Mouse (Mus musculus) cerebellum, adult 9-10 months (tissue): ENCODE measurements at regions not wholly inside any gene's neighbourhood (a gene's known extent, or its start where the extent isn't known, plus 50 kb on each side); places are given as distances from the start of the nearest gene placed in this dataset.
A peak's percentile ranks its signal among the peaks of the same experiment; 100 is the strongest.

Experiments
- DNase-seq: peaks from one replicate; pipeline ENCODE4 v3.0.0; 2022

DNA sequence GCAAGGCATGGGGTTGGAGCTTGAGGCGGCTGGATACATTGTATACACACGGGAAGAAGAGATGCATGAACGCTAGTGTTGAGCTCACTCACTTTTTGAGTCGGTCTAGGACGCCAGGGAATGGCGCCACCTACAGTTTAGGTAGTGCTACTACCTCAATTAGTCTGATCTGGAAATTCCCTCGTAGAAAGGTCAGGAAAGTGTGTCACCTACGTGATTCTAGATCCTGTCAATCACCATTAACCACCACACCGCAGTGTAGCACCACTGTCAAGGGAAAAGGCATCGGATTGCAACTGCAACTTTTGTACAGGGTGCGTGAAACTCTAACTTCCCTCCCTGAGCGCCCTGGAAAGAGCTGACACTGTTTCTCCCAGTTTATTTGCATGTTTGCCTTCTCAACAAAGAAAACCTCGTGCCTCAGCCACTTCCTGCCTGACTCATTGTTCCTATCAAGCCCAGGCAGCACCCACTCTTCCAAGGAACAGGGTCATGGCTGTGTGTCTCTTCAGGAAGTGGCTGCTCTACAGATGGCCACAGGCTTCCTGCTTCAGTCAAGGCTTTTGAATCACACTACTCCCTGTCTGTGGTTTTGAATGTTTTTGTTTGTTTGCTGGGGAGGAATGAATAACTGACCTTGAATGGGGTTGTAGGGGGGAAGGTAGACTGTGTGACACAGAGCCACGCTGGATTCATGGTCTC lies 231.6 kb upstream of the Jmjd1c start:
- no peak for DNase-seq

DNA sequence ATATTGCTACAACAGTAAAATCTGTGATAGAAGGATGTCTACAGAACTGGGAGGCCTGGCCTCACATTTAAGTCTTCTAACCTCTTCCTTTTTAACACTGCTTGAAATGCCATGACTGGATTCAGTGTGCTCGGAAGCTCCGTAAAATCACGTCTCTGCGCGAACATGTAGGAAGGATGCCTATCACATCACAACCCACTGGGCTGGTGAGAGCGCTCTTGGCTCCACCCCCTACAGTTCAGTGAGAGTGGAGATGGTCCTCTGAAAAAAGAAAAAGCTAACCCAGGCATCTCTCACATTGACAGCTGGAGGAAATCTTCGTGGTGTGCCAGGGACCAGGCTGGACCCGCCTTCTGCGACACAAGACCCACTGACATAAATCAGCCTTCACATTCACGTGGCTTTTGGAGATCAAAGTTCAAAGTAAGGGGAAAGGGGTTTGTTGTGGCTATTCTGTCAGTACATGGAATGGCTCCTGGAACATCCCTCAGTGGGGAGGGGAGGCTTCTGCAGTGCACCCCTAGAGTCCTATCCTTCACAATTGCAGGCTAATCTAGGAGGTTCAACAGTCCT lies 230.8 kb upstream of the Jmjd1c start:
- no peak for DNase-seq

DNA sequence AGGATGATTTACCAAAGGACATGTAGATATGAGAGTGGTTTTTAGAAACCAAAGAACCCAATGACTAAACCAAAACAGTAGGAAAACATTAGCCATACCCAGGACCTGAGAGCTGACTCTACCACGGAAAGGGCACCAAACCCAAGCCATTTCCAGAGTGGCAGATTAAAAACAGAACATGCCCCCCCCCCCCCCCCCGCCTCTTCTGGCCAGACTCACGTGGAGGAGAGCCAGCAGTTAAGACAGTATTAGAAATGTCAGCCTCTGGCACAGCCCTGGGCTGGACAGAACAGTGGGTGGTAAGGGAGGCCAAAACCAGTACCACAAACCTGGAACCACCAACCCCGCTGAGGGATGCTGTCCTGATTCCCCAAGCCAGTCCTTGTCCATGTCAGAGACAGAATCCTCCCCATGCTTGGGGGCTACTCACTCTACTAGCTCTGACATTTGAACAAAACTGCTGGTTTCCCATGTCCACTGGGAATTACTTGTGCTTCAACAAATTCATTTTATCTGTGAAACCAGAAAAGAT lies 224.7 kb upstream of the Jmjd1c start:
- no peak for DNase-seq

DNA sequence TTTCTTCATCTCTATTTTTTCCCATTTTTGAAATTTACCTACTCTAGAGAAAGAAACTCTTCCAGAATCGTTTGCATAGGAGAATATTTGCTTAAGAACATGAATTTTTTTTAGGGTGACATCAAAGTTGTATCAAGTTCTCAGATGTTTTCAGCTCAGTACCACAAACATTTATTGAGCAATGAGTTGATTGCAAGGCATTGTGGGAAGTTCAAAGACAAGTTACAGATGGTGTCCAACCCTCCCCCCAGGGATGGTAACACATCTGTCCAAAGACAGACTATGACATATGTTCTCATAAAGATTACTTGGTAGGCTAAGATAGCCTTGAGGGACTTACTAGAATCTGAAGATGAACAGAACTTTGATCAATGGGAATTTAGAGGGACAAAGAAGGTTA lies 224.3 kb upstream of the Jmjd1c start:
- no peak for DNase-seq

DNA sequence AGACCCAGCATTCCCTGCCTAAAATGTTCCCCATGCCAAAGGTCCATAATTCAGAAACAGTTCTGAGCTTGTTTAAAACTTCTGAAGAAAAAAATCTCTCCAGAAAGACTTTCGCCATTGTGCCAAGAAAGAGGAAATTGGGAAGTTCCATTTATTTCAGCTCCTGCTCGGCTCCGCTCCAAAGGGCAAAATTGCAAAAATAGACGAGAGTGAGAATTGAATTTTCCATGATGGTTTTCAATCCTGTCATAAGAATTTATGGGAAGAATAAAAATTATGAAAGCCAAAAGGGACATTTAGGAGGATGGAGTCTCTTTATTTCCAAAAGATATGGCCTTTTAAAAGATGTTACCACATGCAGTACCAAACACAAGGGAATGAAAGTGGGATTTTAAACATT lies 222.5 kb upstream of the Jmjd1c start:
- no peak for DNase-seq

DNA sequence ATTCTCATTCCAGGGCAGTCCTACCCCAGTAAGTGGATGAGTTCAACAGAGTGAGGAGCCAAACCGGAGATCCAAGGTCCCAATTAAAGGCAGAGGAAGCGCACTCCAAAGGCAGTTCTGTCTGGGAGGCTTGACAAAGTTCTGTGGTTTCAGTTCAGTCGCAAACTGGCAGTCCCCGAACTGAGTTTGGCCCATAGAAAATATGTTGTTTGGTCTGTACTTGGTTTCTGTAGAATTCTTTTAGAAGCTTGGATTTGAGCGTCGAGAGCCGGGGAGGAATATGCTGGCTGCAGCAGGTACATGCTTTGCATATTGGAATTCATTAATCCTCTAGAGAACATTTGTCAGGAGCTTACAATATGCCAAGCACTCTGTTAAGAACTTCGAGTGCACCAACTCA lies 216.9 kb upstream of the Jmjd1c start:
- DNase-seq = no peak

DNA sequence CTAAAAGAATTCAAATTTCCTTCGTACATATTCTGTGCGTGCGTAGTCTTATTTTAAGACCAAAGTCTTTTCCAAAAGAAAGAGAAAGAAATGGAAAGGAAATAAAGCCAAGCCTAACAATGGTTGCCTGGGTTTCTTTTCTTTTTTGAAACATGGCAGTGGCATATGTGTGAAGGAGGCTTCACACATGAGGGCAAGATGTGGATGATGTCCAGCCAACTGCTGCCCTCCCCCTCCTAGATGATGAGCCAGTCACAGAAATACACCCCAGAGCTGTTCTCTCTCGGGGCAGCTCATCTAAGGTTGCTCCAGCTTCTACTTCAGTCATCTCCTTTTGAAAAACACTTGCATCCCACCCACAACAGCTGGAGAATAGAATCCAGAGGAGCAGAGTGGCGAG lies 213.1 kb upstream of the Jmjd1c start:
- DNase-seq = no peak

DNA sequence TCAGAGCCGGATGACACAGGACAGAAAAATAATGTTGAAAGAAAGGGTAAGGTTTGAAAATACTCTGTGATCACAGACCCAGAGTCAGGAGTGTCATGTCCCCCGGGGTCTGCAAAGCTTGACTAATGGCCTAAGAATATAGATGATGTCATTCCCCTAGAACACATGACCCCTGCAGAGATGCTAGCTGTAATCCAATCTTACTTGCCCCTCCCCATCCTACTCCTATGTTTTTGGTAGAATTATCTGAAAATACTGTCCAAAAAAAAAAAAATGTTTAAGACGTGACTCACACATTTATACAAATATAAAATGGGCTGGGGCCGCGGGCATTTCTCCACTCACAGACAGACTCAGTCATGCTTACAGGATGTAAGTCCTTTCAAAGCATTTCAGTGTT lies 210.3 kb upstream of the Jmjd1c start:
- DNase-seq = no peak

DNA sequence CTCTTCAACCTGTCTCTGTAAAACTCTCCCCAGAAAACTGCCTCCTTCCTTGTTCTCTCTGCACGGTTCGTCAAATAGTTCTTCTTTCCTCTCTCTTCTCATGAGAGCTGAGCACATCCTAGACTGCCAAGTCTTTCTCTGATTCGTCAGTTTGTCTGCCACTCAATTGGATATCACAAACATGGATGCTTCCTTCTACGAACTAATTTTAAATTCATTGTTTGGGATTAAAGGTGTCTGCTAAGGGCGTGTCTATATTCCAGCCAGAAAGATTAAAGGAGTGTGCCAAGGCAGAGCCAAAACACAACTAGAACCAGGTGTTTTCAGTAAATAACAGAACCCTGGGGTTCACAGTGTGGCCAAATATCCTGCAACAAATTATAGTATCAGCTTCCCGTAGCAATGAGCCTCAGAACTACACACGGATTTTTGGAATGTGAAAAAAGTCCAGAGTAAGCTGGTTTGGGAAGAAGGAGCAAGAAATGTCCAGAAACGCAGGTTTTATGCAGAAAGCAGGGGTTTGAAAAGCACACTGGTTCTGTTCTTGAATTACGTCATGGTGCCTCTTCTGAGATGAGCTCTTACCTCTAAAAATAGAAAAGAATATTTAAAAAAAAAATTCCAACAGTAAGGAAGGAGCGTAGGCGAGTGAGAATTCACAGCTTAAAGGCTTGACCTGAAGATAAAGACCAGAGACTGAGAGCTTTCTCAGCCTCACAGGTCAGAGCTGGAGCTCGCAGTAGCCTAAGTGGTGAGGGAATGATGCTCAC lies 206.0 kb upstream of the Jmjd1c start:
- DNase-seq = no peak

DNA sequence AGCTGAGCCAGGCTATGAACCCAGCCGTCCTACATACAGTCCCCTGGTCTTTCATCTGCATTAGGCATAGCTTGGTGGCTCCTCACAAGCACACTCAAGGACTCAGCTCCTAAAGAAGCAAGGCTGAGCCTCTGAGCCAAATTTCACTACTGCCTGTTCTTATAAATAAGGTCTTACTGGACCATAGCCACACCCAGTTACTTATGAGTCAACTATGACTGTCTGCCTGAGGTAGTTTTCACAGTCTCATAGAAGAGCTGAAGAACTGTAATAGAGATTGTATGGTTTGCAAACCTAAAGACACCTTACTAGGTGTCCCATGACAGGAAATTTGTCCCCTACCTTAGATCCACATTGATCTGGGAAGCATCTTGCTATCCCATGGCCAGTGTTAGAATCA lies 204.1 kb upstream of the Jmjd1c start:
- no peak for DNase-seq

DNA sequence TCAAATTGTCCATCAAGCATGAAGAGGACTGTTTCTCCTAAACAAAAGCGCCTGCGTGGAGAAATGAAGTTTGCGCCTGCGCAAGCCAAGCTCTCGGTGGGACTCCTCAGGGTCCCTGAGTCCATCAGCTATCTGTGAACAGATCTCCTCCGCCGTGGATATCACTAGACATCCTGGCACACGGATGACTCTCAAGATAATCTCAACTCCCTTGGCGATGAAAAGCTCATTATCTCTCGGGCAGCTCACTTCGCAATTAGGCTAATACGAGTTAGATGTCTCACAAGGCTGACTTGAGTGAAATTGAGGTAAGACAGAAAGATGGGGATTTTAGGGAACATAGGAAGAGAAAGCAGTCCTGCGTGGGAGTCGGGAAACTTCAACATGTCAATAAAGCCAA lies 202.1 kb upstream of the Jmjd1c start:
- DNase-seq = no peak

DNA sequence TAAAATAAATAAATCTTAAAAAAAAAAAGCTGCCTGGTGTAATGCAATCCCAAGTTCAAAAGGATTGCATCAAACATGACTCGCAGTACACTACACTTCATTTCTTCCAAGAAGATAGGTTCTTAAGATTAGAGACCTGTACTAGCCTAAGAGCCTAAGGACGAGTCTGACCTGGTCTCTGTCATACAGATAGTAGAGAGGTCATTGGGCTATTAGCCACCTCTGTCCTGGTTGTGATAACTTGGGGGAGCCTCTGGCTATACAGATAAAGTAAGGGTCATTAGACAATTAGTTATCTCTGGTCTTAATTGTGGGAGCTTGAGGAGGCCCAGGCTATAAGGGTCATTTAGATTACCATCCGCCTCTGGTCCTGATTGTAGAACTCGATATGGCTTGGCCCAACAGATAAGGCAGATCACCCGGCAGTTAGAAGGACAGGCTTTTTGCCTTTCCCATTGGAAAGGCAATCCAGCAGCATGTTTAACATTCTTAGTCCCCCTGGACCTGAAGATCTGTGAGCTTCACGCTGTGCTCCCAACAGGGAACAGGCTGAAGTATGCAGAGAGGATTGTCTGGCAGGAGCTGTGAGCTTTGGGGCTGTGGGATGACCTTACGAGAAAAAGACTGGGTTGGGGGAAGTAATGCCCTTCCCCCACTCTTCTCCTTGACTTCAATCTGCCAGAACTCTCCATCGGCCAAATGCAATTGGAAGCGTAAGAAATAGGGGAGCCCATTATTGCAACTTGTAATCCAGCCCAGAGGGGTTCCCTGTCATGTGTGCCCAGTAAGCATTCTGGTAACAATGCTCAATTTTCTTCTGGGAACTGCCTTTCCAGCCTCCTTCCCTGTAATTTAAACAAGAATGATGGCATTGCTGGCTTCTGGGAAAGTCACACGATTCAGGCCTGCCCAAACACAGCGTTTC lies 199.0 kb upstream of the Jmjd1c start:
- no peak for DNase-seq

DNA sequence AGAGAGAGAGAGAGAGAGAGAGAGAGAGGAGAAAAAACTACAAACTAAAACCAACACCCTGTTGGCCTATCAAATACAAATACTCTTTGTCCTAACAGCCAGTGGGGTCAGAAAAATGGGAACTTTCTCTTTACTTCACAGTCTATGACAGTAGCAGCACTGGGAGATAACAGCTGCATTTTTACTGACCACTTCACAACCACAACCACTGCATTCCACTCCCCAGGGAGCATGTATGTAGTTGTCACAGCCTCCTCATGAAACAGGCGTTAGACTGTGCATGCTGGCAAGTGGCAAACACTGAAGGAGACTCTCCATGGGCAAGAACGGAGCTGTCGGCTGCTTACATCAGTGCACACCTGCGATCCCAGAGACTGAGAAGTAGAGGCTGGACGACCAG lies 196.2 kb upstream of the Jmjd1c start:
- no peak for DNase-seq

DNA sequence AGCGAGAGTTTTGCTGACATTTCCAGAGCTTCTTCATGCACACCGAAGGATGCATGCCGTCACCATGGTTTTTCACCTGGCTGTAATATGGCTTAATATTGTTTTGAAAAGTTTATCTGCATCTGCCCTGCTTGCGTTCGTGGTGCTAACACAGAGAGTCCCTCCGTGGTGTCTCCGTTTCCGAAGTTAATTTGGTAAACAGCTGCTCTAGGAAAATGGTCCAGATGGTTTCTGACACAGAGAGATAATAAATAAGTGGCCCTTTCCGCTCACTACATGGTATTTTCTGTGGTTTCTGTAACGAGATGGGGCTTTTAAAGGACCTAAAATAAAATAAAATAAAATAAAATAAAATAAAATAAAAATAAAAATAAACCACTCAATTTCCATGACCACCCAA lies 195.1 kb upstream of the Jmjd1c start:
- no peak for DNase-seq

DNA sequence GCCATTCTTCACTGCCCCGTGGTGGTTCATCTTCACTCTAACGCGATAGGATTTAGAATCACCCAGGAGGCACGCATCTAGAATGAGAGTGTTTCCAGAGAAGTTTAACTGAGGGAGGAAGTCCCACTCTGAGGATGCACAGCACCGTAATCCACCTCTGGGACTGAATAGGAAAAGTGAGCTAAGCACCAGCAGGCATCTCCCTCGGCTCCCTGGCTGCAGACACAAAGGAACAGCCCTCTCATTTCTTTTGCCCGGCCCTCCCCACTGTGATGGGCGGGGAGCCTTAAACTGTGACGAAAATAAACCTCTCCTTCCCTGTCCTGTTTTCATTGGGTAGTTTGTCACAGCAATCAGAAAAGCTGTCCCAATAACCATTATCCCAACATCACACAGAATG lies 194.1 kb upstream of the Jmjd1c start:
- DNase-seq = no peak

DNA sequence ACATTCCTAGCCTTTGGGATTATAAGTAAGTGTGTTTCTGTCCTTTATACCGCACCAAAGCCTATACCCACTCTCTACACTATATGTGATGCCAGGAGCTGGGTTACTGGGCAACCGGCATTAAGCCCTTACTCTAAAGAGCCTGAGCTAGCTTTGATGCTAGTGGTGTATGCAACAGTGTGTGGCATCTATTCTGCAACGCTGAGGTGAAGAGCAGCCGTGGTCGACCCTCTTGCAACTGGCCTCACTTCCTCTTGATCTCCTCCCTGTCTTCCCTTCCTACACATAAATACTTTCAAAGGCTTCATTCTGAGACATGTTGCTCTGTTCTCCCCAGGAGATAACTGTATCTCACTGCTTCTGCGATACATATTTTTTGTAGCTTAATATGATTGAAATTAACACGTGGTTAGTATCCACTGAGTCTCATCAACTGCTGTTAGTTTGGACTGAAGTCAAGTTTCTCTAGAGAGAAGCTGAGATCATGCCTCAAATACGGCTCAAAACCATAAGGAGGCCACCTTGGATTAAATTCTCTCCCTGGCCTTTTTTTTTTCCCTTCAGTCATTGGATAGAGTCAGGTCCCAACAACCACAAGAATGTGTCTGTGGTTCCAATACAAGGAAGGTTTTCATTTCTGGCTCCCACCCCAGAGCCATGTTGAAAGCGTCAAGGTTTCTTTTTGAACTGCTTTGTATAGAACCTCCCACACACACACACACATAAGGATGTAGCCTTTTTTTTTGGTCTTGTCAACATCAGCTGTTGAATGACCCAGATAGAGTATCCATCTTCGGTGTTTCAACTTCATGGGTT lies 191.2 kb upstream of the Jmjd1c start:
- no peak for DNase-seq

DNA sequence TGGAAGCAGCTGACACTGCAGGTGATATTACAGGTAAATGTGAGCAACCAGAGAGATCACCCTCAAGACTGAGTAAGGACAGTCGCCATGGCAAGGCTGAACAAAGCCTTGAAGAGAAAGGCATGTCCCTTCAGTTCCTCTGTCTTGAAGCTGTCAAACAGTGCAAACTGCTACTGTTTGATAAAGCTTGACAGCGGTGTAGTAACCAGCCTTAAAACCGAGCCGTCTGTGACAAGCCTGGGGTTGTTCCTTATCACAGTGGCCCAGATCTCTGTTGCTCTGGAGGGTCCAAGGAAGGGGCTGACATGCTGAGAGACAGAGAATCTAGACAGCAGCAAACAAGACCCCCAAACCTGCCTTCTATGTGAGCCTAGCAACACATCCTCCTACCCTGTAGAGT lies 188.1 kb upstream of the Jmjd1c start:
- DNase-seq = no peak

DNA sequence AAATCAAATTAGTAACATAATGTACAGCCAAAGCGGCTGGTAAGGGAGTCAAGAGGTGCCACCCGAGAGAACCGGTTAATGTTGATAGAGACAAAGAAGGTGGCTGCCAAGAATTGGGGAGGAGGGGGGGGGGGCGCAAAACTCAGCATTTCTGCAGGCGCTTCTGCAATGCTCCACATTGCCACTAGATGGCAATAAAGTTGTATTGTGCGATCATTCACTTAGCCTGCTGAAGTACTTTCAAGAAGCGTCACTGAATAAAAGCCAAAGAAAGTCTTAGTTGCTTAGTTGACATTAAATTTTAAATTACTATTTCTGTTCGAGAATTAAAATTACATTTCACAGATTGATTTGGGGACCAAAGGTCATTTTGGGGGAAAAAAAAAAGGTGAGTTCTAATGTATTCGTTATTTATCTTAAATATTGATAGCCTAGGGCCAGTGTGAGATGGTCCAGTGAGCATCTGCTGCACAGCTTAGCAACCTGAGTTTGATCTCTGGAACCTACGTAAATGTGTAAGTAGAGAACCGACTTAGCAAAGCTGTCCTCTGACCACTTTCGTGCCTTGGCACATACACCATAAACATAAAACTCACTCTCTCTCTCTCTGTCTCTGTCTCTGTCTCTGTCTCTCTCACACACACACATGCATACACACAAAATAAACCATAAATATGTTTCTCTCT lies 186.6 kb upstream of the Jmjd1c start:
- peak; percentile 74 for DNase-seq

DNA sequence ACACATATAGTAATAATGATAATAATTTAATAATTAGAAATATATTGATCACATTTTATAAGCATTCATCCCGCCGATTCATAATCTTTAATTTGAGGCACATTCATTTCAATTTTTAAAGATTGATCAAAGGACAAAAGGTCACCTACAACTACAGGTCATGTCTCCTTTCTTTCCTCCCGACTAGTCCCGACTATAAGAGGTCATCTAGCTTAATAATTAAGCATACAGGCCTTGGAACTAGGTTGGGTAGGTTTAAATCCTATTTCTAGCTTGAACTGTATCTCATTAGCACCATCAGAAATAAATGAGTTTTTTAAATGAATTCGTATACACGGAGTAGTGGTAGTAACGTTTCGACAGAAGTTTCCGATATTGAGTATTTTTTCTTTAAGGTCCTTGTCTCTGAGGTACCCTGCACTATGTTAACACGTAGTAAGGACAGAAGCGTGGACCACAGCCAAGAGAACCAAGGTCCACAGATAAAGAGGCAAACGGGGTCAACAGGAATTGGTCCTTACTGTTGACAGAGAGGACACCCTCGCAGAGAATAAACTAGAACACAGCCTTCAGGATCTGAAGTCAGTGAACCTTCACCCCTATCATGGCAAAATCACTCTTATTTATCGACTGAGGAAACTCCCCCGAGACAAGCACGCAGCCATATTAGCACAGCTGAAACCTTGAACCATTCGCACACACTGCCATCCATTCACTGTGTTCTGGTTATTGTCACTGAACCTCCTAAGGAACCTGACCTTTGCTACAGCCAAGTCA lies 185.8 kb upstream of the Jmjd1c start:
- DNase-seq = no peak

DNA sequence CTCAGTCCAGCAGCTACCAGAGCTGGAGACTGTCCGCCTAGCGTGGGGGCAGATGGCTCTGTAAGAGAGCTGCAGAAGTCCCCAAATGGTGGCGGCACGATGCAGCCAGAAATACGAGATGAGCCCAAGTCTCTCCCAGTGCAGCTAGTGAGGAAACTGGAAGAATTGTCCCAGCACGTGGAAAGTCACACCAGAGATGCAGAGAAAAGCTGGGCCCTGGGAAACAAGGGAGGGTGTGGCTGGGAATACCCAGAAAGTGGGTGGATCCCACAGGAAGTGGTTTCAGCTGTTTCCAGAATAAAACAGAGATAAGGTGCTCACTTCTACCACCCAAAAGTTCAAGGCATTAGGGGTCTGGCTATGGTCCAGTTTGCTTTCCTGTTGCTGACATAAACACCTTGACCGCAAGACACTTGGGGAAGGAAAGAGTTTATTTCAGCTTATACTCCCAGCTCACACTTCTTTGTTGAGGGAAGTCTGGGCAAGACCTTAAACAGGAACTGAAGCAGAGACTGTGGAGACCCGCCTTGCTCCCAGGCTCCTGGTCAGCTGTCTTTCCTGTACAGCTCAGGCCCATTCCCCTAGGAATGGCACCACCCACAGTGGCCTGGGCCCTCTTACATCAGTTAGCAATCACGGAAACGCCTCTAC lies 184.5 kb upstream of the Jmjd1c start:
- no peak for DNase-seq
